Comparison of ENCODE assay signal across 17 mouse cellular contexts in the genomic region with DNA sequence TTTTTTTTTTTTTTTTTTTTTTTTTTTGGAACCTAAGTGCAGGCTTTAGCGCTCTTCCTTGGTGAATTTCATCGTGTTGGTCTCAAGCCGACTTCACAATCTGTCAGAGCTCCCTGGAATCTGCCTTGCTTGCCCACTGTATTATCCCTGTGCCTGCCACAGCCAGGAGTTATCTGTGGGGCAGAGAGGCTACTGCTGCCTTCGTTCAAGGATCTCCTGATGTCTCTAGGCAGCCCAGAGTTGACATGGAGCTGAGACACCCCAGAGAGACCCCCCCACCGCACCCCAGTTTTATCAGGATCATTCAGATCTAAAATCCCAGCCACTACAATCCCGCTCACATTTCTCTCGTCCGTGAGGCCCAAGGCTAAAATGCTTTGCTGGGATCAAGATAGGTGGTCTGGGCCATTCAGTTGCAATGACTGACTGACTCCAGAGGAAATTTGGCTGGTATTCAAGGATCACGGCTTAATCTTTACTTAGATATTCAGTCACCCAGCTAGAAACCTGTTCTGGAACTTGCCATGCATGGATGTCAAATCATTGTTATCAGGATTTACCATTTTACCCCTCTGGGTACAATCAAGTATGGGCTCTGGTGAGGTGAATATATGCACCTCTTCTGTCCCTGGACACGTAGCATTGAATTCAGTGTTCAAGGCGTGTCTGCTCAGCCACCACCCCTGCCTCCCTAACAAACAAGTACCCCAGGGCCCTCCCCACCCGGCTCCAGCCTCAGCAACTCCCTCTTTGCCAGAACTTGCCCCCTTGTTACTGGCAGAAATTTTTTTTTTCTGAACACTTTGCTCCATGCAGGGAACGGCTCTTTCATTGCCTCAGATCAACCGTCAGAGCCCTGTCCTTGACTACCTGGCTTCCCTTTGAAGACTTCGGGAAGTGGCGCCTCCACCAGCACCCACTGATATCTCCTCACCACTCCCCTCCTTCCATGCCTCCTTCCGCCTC. TPM values are rescaled to one million over a fixed set of nuclear protein-coding genes. Genes with fewer than 3 reads are reported as not detected.
A peak's percentile ranks its signal among the peaks of the same experiment; 100 is the strongest.
DNase-seq lines count a peak whose midpoint lies in the region; ATAC-seq and TF ChIP-seq lines count a peak whose summit lies in the region.
"Had no signal": no experiment of that assay in that cellular context is flagged by ENCODE, and none has a peak within 500 bp of the region (broad histone marks: within the 10 kb centered on the region; RNA-seq: fewer than 3 reads in every experiment).

No protein-coding gene starts in this region.

- TF ChIP-seq CTCF in cerebellum, adult 2 months (IDR thresholded peaks at IDR 0.05; ENCODE audit: borderline replicate concordance, insufficient read depth, low read depth, low read length): no peak
- TF ChIP-seq CTCF in kidney, postnatal 0 days (IDR thresholded peaks at IDR 0.05; ENCODE audit: low read depth): no peak

- no peak overlapping the region for H3K9ac ChIP-seq in kidney, postnatal 0 days (ENCODE audit: low read depth, low read length)
- H3K9ac ChIP-seq: heart, embryonic 13.5 days; limb, embryonic 13.5 days; liver, postnatal 0 days; midbrain, embryonic 12.5 days had no signal

- H3K36me3 ChIP-seq in kidney, postnatal 0 days (ENCODE audit: insufficient read depth, low read length): no peaks in the 10 kb centered on the region
- H3K36me3 ChIP-seq: forebrain, embryonic 10.5 days; heart, embryonic 13.5 days; limb, embryonic 13.5 days; midbrain, embryonic 12.5 days had no signal

- peak overlapping the region; percentile 77 for H3K27ac ChIP-seq in cerebellum, adult 2 months (ENCODE audit: insufficient read depth, low read length)
- H3K27ac ChIP-seq in kidney, postnatal 0 days: peak overlapping the region; percentile 85
- H3K27ac ChIP-seq: forebrain, embryonic 10.5 days; heart, embryonic 13.5 days; limb, embryonic 13.5 days; midbrain, embryonic 12.5 days had no signal

- H3K27me3 ChIP-seq in cerebellum, adult 2 months (ENCODE audit: control insufficient read depth, insufficient read depth, low read length): no peaks in the 10 kb centered on the region
- no peaks in the 10 kb centered on the region for H3K27me3 ChIP-seq in kidney, postnatal 0 days (ENCODE audit: insufficient read depth, low read length)

- DNase-seq in kidney, adult 9 months: peak; percentile 75
- no peak for DNase-seq in kidney, postnatal 25 days
- DNase-seq in cerebellum, adult 2 months: peak; percentile 63 to 78
- DNase-seq in cerebellum, postnatal 10 days: peak; percentile 61 to 66
- peak; percentile 51 for DNase-seq in kidney, postnatal 0 days (ENCODE audit: low spot score)
- DNase-seq in spleen, postnatal 36 days (ENCODE audit: low spot score in 2 of 2): no peak
- DNase-seq in adrenal gland, postnatal 4 days (ENCODE audit: low spot score in 2 of 2): no peak
- DNase-seq in lung, postnatal 36 days: no peak
- DNase-seq: adrenal gland, postnatal 14 days; liver, postnatal 0 days; lung, postnatal 4 days had no signal

- H3K9me3 ChIP-seq in kidney, postnatal 0 days (replicated peaks; ENCODE audit: low read length): no peaks in the 10 kb centered on the region
- H3K9me3 ChIP-seq: forebrain, embryonic 10.5 days; heart, embryonic 13.5 days; limb, embryonic 13.5 days; midbrain, embryonic 12.5 days had no signal

- no peak for TF ChIP-seq POLR2A in cerebellum, adult 2 months (IDR thresholded peaks at IDR 0.05; ENCODE audit: borderline replicate concordance, insufficient read depth, low read length)

- ATAC-seq in kidney, postnatal 0 days (replicated peaks; ENCODE audit: low FRiP score, low read depth): no peak; the same call in 1 of the 2 replicates
- ATAC-seq: CD4-positive, CD25-positive, alpha-beta regulatory T cell, adult 4 months; liver, postnatal 0 days had no signal

- peaks cover 29% of the 10 kb centered on the region for H3K4me1 ChIP-seq in cerebellum, adult 2 months (ENCODE audit: control insufficient read depth, insufficient read depth, low read length)
- H3K4me1 ChIP-seq in kidney, postnatal 0 days (replicated peaks; ENCODE audit: insufficient read depth, low read length): peaks cover 21% of the 10 kb centered on the region

- WGBS in cerebellum, adult 2 months: 52% methylated on average over 17 of the region's 17 CpGs
- 42% methylated on average over 17 of the region's 17 CpGs for WGBS in kidney, postnatal 0 days

- H3K4me2 ChIP-seq in kidney, postnatal 0 days (ENCODE audit: low read length): peak overlapping the region; percentile 29; the same call in 1 of the 2 replicates
- H3K4me2 ChIP-seq: heart, embryonic 13.5 days; limb, embryonic 13.5 days; midbrain, embryonic 12.5 days had no signal

- H3K4me3 ChIP-seq in cerebellum, adult 2 months (replicated peaks; ENCODE audit: insufficient read depth, low read depth, low read length): no peak overlapping the region
- H3K4me3 ChIP-seq in kidney, postnatal 0 days (replicated peaks; ENCODE audit: low read depth, low read length): no peak overlapping the region
- H3K4me3 ChIP-seq: forebrain, embryonic 10.5 days; heart, embryonic 13.5 days; limb, embryonic 13.5 days; midbrain, embryonic 12.5 days had no signal

RNA-seq across cellular contexts. Expression of a gene that starts 1.8 kb away (rescaled TPM):
- polyA plus RNA-seq in cerebellum, adult 2 months (2012; rRNA removed): 57.8 and 60.3 TPM in 2 replicates
- polyA plus RNA-seq in kidney, postnatal 0 days (2015; fragmentation: Nextera tagmentation; extraction: Ambion mirVana): 5.9 and 6.4 TPM in 2 replicates
- total RNA-seq in adrenal gland, postnatal 4 days (2021): 10 to 100 TPM; 22.5 to 22.9 TPM
- total RNA-seq: granulocyte monocyte progenitor cell, adult 5-6 weeks had no signal
- polyA plus RNA-seq: CD4-positive, CD25-positive, alpha-beta regulatory T cell, adult 4 months had no signal

RNA-seq across cellular contexts. Expression of a gene that starts 19.2 kb away (rescaled TPM):
- 58.4 TPM in 2 replicates for polyA plus RNA-seq in cerebellum, adult 2 months (2012; rRNA removed)
- 191 and 209 TPM in 2 replicates for polyA plus RNA-seq in kidney, postnatal 0 days (2015; fragmentation: Nextera tagmentation; extraction: Ambion mirVana)
- 100 to 1,000 TPM; 170 to 175 TPM for total RNA-seq in adrenal gland, postnatal 4 days (2021)

RNA-seq across cellular contexts. Expression of a gene that starts 20.6 kb away (rescaled TPM):
- 2.8 and 4.0 TPM in 2 replicates for polyA plus RNA-seq in cerebellum, adult 2 months (2012; rRNA removed)
- 12.1 and 12.9 TPM in 2 replicates for polyA plus RNA-seq in kidney, postnatal 0 days (2015; fragmentation: Nextera tagmentation; extraction: Ambion mirVana)
- 1 to 10 TPM; 6.1 to 8.4 TPM for total RNA-seq in adrenal gland, postnatal 4 days (2021)

RNA-seq across cellular contexts. Expression of a gene that starts 41.6 kb away (rescaled TPM):
- 124 and 126 TPM in 2 replicates for polyA plus RNA-seq in cerebellum, adult 2 months (2012; rRNA removed)
- 352 and 383 TPM in 2 replicates for polyA plus RNA-seq in kidney, postnatal 0 days (2015; fragmentation: Nextera tagmentation; extraction: Ambion mirVana)
- total RNA-seq in adrenal gland, postnatal 4 days (2021): 100 to 1,000 TPM; 254 to 261 TPM

RNA-seq across cellular contexts. Expression of a gene that starts 56.1 kb away (rescaled TPM):
- polyA plus RNA-seq in cerebellum, adult 2 months (2012; rRNA removed): 446 and 460 TPM in 2 replicates
- 7.0 and 9.2 TPM in 2 replicates for polyA plus RNA-seq in kidney, postnatal 0 days (2015; fragmentation: Nextera tagmentation; extraction: Ambion mirVana)
- 10 to 100 TPM; 59.3 to 61.2 TPM for total RNA-seq in adrenal gland, postnatal 4 days (2021)
- total RNA-seq: granulocyte monocyte progenitor cell, adult 5-6 weeks had no signal

Comparison
In these comparisons a context has a peak if more than half of its experiments do, and no peak if none do; other contexts are left out.
1. DNase-seq: peak in kidney, adult 9 months (single experiment), cerebellum, adult 2 months (2 of 2), cerebellum, postnatal 10 days (2 of 2) and kidney, postnatal 0 days (single experiment); none in kidney, postnatal 25 days (0 of 2), spleen, postnatal 36 days (0 of 2), adrenal gland, postnatal 4 days (0 of 2) and lung, postnatal 36 days (single experiment).